Mouse (Mus musculus) Muller cell, postnatal 12 days (primary cell): Measurements from ENCODE around the gene Net1.
"Not testable (repeated sequence)": the region's sequence is repeated elsewhere in the genome, so short reads cannot be mapped to it uniquely, and the experiment has no call there.

Experiments used
- DNase-seq: peaks from one replicate; pipeline ENCODE4 v3.0.0-alpha.2; 2015; ENCODE audit errors: inconsistent ontology term

Gene Net1

DNA sequence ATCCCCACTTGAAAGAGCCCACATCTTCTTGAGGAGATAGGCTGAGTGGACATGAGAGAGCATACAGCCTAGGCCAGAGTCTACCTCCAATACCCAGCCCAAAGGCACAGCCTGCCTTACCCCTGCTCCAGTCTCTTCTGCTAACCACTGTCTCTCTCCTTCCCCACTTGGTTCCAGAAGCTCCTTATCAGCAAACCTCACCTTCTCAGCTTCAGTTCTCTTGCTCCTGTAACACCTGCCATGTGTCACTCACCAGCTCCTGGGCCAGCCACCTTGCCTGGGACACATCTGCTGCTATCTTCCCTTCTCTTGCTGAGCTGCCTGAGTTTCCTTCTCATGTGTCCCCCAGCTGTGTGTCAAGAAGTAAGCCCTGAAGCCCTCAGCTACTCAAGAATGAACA, 84.4 kb downstream of the Net1 start:
- not testable (repeated sequence) for DNase-seq

DNA sequence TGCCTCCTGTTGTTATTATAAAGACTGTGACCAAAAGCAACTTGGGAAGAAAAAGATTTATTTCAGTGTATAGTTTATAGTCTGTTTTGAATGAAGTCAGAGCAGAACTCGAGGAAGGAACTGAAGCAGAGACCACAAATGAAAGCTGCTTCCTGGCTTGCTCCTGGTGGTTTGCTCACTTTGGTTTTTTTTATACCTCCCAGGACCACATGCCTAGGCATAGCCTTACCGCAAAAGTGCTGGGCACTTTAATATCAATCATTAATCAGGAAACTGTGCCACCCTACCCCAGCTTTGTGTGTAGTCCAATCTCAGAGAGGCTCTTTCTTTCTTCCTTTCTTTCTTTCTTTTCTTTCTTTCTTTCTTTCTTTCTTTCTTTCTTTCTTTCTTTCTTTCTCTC, 85.6 kb downstream of the Net1 start:
- no peak for DNase-seq
